Mouse (Mus musculus): ENCODE measurements around the gene Gm10644. TPM values are rescaled to one million over a fixed set of nuclear protein-coding genes. Genes with fewer than 3 reads are reported as not detected.

Gene Gm10644
- polyA plus RNA-seq, 1 experiment from 2014 or later = 0.86 TPM

GRCm38 (mm10) chr8:83976779-83977350 lies 21.9 kb upstream of the Gm10644 start:
- H3K4me3 ChIP-seq = no peak overlapping the region
- no peak for ATAC-seq (ENCODE audit: low FRiP score, low read depth)
- H3K9me3 ChIP-seq = no peaks in the 10 kb centered on the region
- no peak overlapping the region for H3K27ac ChIP-seq
- no peak overlapping the region for H3K9ac ChIP-seq
- peaks cover 33% of the 10 kb centered on the region for H3K4me1 ChIP-seq
- H3K36me3 ChIP-seq = peaks cover 25% of the 10 kb centered on the region
- 91% methylated on average over 5 of the region's 5 CpGs for WGBS
- H3K4me2 ChIP-seq (replicated peaks) = no peak overlapping the region
- no peaks in the 10 kb centered on the region for H3K27me3 ChIP-seq (replicated peaks)

- Histone ChIP-seq H3K4me2 (replicated peaks) (no peak overlapping the region), H3K4me3 (no peak overlapping the region), H3K4me1 (peaks cover 33% of the 10 kb centered on the region), H3K9me3 (no peaks in the 10 kb centered on the region), H3K9ac (no peak overlapping the region), H3K27ac (no peak overlapping the region), H3K27me3 (replicated peaks) (no peaks in the 10 kb centered on the region), H3K36me3 (peaks cover 18% of the 10 kb centered on the region)
- 94% methylated on average over 4 of the region's 4 CpGs for WGBS
- no peak for ATAC-seq (ENCODE audit: low FRiP score, low read depth)
Observed at GRCm38 (mm10) chr8:83976101-83976630, 21.2 kb upstream of the Gm10644 start.

GRCm38 (mm10) chr8:83974521-83974920 lies 19.5 kb upstream of the Gm10644 start:
- H3K27me3 ChIP-seq (replicated peaks) = no peaks in the 10 kb centered on the region
- peaks cover 11% of the 10 kb centered on the region; the same call in 1 of the 2 replicates for H3K36me3 ChIP-seq
- no peak for ATAC-seq (ENCODE audit: low FRiP score, low read depth)
- H3K9ac ChIP-seq = 0 out of 2 replicates have a peak overlapping the region, but pooled peaks have one; percentile 96
- no peak overlapping the region for H3K27ac ChIP-seq
- H3K4me2 ChIP-seq (replicated peaks) = peak overlapping the region; percentile 98
- 88% methylated on average over 4 of the region's 4 CpGs for WGBS
- H3K4me3 ChIP-seq = no peak overlapping the region
- no peaks in the 10 kb centered on the region for H3K9me3 ChIP-seq
- H3K4me1 ChIP-seq = peaks cover 33% of the 10 kb centered on the region

- H3K27me3 ChIP-seq (replicated peaks) = no peaks in the 10 kb centered on the region
- WGBS = 4% methylated on average over 33 of the region's 37 CpGs
- H3K9ac ChIP-seq = peak overlapping the region; percentile 96
- H3K9me3 ChIP-seq = no peaks in the 10 kb centered on the region
- peak; percentile 60 for ATAC-seq (ENCODE audit: low FRiP score, low read depth)
- peak overlapping the region; percentile 96 for H3K4me3 ChIP-seq
- H3K27ac ChIP-seq = 0 out of 2 replicates have a peak overlapping the region, but pooled peaks have one; percentile 58
- peaks cover 33% of the 10 kb centered on the region for H3K4me1 ChIP-seq
- H3K4me2 ChIP-seq (replicated peaks) = peak overlapping the region; percentile 98
- H3K36me3 ChIP-seq = peaks cover 19% of the 10 kb centered on the region
Observed at GRCm38 (mm10) chr8:83973161-83974031, 18.4 kb upstream of the Gm10644 start.

GRCm38 (mm10) chr8:83972150-83973120 lies 17.4 kb upstream of the Gm10644 start, which contains the start of gene Prkaca:
TSS of gene Prkaca (plus strand) at chr8:83972993.
- peak within 1 kb of the TSS; percentile 98 for H3K4me2 ChIP-seq (replicated peaks)
- H3K9ac ChIP-seq = peak within 1 kb of the TSS; percentile 96
- under 1% methylated on average over 86 of the region's 94 CpGs for WGBS
- peak; percentile 100 for ATAC-seq (ENCODE audit: low FRiP score, low read depth)
- no peaks in the 10 kb centered on the region for H3K9me3 ChIP-seq
- peaks cover 25% of the 10 kb centered on the region for H3K4me1 ChIP-seq
- peak within 1 kb of the TSS; percentile 58 for H3K27ac ChIP-seq
- H3K36me3 ChIP-seq = peaks cover 18% of the 10 kb centered on the region
- no peaks in the 10 kb centered on the region for H3K27me3 ChIP-seq (replicated peaks)
- H3K4me3 ChIP-seq = peak within 1 kb of the TSS; percentile 96

- WGBS = 78% methylated on average over 6 of the region's 6 CpGs
- peaks cover 17% of the 10 kb centered on the region for H3K4me1 ChIP-seq
- ATAC-seq (ENCODE audit: low FRiP score, low read depth) = no peak
- no peak overlapping the region for H3K27ac ChIP-seq
- peak overlapping the region; percentile 98 for H3K4me2 ChIP-seq (replicated peaks)
- no peaks in the 10 kb centered on the region for H3K9me3 ChIP-seq
- H3K36me3 ChIP-seq = peaks cover 23% of the 10 kb centered on the region
- H3K9ac ChIP-seq = no peak overlapping the region; the same call in 1 of the 2 replicates
- H3K27me3 ChIP-seq (replicated peaks) = no peaks in the 10 kb centered on the region
- H3K4me3 ChIP-seq = peak overlapping the region; percentile 96; the same call in 1 of the 2 replicates
Observed at GRCm38 (mm10) chr8:83971661-83972060, 16.7 kb upstream of the Gm10644 start.

- H3K27me3 ChIP-seq (replicated peaks) = no peaks in the 10 kb centered on the region
- WGBS = 93% methylated on average over 4 of the region's 4 CpGs
- H3K4me3 ChIP-seq = no peak overlapping the region
- no peak overlapping the region for H3K9ac ChIP-seq
- no peaks in the 10 kb centered on the region for H3K9me3 ChIP-seq
- no peak overlapping the region for H3K4me2 ChIP-seq (replicated peaks)
- peaks cover 17% of the 10 kb centered on the region for H3K4me1 ChIP-seq
- no peak overlapping the region for H3K27ac ChIP-seq
- peaks cover 23% of the 10 kb centered on the region for H3K36me3 ChIP-seq
- no peak for ATAC-seq (ENCODE audit: low FRiP score, low read depth)
Observed at GRCm38 (mm10) chr8:83971121-83971520, 16.1 kb upstream of the Gm10644 start.

- Histone ChIP-seq H3K27ac (no peak overlapping the region), H3K27me3 (replicated peaks) (no peaks in the 10 kb centered on the region), H3K9ac (no peak overlapping the region), H3K4me2 (replicated peaks) (no peak overlapping the region), H3K4me1 (no peaks in the 10 kb centered on the region), H3K4me3 (no peak overlapping the region), H3K9me3 (no peaks in the 10 kb centered on the region), H3K36me3 (peaks cover 30% of the 10 kb centered on the region)
- ATAC-seq (ENCODE audit: low FRiP score, low read depth) = no peak
- WGBS = 97% methylated on average over 7 of the region's 7 CpGs
Observed at GRCm38 (mm10) chr8:83967701-83968100, 12.7 kb upstream of the Gm10644 start.

GRCm38 (mm10) chr8:83964015-83964765 lies 9.2 kb upstream of the Gm10644 start:
- H3K9ac ChIP-seq = no peak overlapping the region
- no peak overlapping the region for H3K4me3 ChIP-seq
- H3K27me3 ChIP-seq (replicated peaks) = no peaks in the 10 kb centered on the region
- no peak overlapping the region for H3K4me2 ChIP-seq (replicated peaks)
- ATAC-seq (ENCODE audit: low FRiP score, low read depth) = no peak
- peaks cover 21% of the 10 kb centered on the region for H3K36me3 ChIP-seq
- no peak overlapping the region for H3K27ac ChIP-seq
- H3K4me1 ChIP-seq = no peaks in the 10 kb centered on the region
- WGBS = 94% methylated on average over 5 of the region's 5 CpGs
- no peaks in the 10 kb centered on the region for H3K9me3 ChIP-seq

- Histone ChIP-seq H3K27ac (no peak overlapping the region), H3K9me3 (no peaks in the 10 kb centered on the region), H3K27me3 (replicated peaks) (no peaks in the 10 kb centered on the region), H3K36me3 (no peaks in the 10 kb centered on the region), H3K4me1 (peaks cover 14% of the 10 kb centered on the region), H3K4me2 (replicated peaks) (peak overlapping the region; percentile 93), H3K9ac (no peak overlapping the region), H3K4me3 (peak overlapping the region; percentile 66; the same call in 1 of the 2 replicates)
- WGBS = 39% methylated on average over 1 of the region's 1 CpGs
- no peak for ATAC-seq (ENCODE audit: low FRiP score, low read depth)
Observed at GRCm38 (mm10) chr8:83956789-83957188, 1.8 kb upstream of the Gm10644 start.

- under 1% methylated on average over 15 of the region's 15 CpGs for WGBS
- Histone ChIP-seq H3K4me3 (peak overlapping the region; percentile 66), H3K4me1 (peaks cover 14% of the 10 kb centered on the region), H3K27ac (no peak overlapping the region), H3K9ac (peak overlapping the region; percentile 62), H3K36me3 (no peaks in the 10 kb centered on the region), H3K9me3 (no peaks in the 10 kb centered on the region), H3K4me2 (replicated peaks) (peak overlapping the region; percentile 93), H3K27me3 (replicated peaks) (no peaks in the 10 kb centered on the region)
- ATAC-seq (ENCODE audit: low FRiP score, low read depth) = no peak; the same call in 1 of the 2 replicates
Observed at GRCm38 (mm10) chr8:83955958-83956218, 883 bp upstream of the Gm10644 start.
